Mouse (Mus musculus) heart, embryonic 14.5 days (tissue): ENCODE measurements around the gene Tmem229b. TPM values are rescaled to one million over a fixed set of nuclear protein-coding genes. Genes with fewer than 3 reads are reported as not detected.
A peak's percentile ranks its signal among the peaks of the same experiment; 100 is the strongest.

Source experiments
- ATAC-seq: fragments of 200-750 bp; cut with Nextera tagmentation; 2 replicates; pipeline ENCODE4 v1.8.0; 2017; ENCODE audit warnings: low read depth, moderate TSS enrichment; ENCODE audit not compliant: insufficient number of reproducible peaks, insufficient read depth, low FRiP score
- H3K27ac ChIP-seq, 2 experiments: fragments of 200-500 bp in 1 of 2; fragments of 300-500 bp in 1 of 2; sonication (generic) in 1 of 2; replicated peaks in 1 of 2; 2 replicates each; pipeline ENCODE4 v1.5.1; 2012 to 2014; ENCODE audit warnings: low read depth in 2 of 2, low read length in 2 of 2, control low read depth in 1 of 2, mild to moderate bottlenecking in 1 of 2, mixed read lengths in 1 of 2; ENCODE audit not compliant: control insufficient read depth in 1 of 2, insufficient read depth in 1 of 2
- H3K27me3 ChIP-seq: fragments of 300-500 bp; sonication (generic); 2 replicates; pipeline ENCODE4 v1.6.1; 2014; ENCODE audit warnings: mild to moderate bottlenecking, low read length, control low read depth; ENCODE audit not compliant: control insufficient read depth, insufficient read depth
- H3K36me3 ChIP-seq: fragments of 300-500 bp; sonication (generic); 2 replicates; pipeline ENCODE4 v1.6.1; 2014; ENCODE audit warnings: mild to moderate bottlenecking, control low read depth, low read length, mixed read lengths; ENCODE audit not compliant: control insufficient read depth, insufficient read depth
- H3K4me1 ChIP-seq, 2 experiments: fragments of 200-500 bp in 1 of 2; fragments of 300-500 bp in 1 of 2; sonication (generic) in 1 of 2; 2 replicates each; pipeline ENCODE4 v1.6.1; 2012 to 2014; ENCODE audit warnings: low read length in 2 of 2, control low read depth in 1 of 2, mixed read lengths in 1 of 2; ENCODE audit not compliant: control insufficient read depth in 2 of 2, insufficient read depth in 2 of 2
- H3K4me2 ChIP-seq: fragments of 300-500 bp; sonication (generic); 2 replicates; pipeline ENCODE4 v1.6.1; 2014; ENCODE audit warnings: mild to moderate bottlenecking, low read length
- H3K4me3 ChIP-seq, 2 experiments: fragments of 200-500 bp in 1 of 2; fragments of 300-500 bp in 1 of 2; sonication (generic) in 1 of 2; 2 replicates each; pipeline ENCODE4 v1.5.1; 2012 to 2014; ENCODE audit warnings: low read length in 2 of 2, mild to moderate bottlenecking in 2 of 2, control low read depth in 1 of 2, low read depth in 1 of 2, moderate library complexity in 1 of 2; ENCODE audit not compliant: control insufficient read depth in 1 of 2, insufficient read depth in 1 of 2
- H3K9ac ChIP-seq: fragments of 300-500 bp; sonication (generic); 2 replicates; pipeline ENCODE4 v1.6.1; 2014; ENCODE audit warnings: mild to moderate bottlenecking, low read length
- H3K9me3 ChIP-seq: fragments of 300-500 bp; sonication (generic); 2 replicates; pipeline ENCODE4 v1.6.1; 2016; ENCODE audit warnings: low read length, control low read depth; ENCODE audit not compliant: control insufficient read depth
- WGBS: fragments of 180-500 bp; shearing (Covaris S2); extraction: QIAGEN DNeasy Blood & Tissue Kit; methylation state at CpG from one replicate; pipeline ENCODE4 v1.1.7; 2014; 5-methylcytosine and 5-hydroxymethylcytosine counted together
- polyA plus RNA-seq: library from polyadenylated mRNA; unstranded; fragments of >200 nt; fragmentation: Nextera tagmentation; extraction: Ambion mirVana; gene quantifications from 2 replicates; pipeline ENCODE4 v1.2.1, GENCODE M21; 2014

The Tmem229b gene
- polyA plus RNA-seq, 1 experiment from 2014 or later, result 2.2 TPM

GRCm38 (mm10) chr12:79006478-79007125 lies 825 bp downstream of the Tmem229b start:
- peak overlapping the region; percentile 63 to 89 for H3K4me3 ChIP-seq
- peaks cover 5 to 7% of the 10 kb centered on the region in 2 experiments; a peak in 1 of 4 replicates for H3K4me1 ChIP-seq
- peak overlapping the region; percentile 88 for H3K4me2 ChIP-seq
- H3K9me3 ChIP-seq, result no peaks in the 10 kb centered on the region
- no peaks in the 10 kb centered on the region for H3K36me3 ChIP-seq
- WGBS, result 2% methylated on average over 35 of the region's 53 CpGs
- no peak overlapping the region for H3K27ac ChIP-seq
- peaks cover 17% of the 10 kb centered on the region for H3K27me3 ChIP-seq
- H3K9ac ChIP-seq, result peak overlapping the region; percentile 81
- ATAC-seq, result 0 out of 2 replicates have a peak, but pooled peaks have one; percentile 40

GRCm38 (mm10) chr12:79006076-79006475 lies 1.4 kb downstream of the Tmem229b start:
- WGBS, result 37% methylated on average over 9 of the region's 9 CpGs
- peaks cover 2 to 7% of the 10 kb centered on the region in 2 experiments; a peak in 1 of 4 replicates for H3K4me1 ChIP-seq
- ATAC-seq, result no peak

GRCm38 (mm10) chr12:79005456-79005855 lies 2.0 kb downstream of the Tmem229b start:
- Histone ChIP-seq H3K4me3 (no peak overlapping the region), H3K27me3 (peaks cover 17% of the 10 kb centered on the region), H3K36me3 (no peaks in the 10 kb centered on the region), H3K4me1 (peaks cover 0 to 7% of the 10 kb centered on the region in 2 experiments; a peak in 1 of 4 replicates), H3K9me3 (no peaks in the 10 kb centered on the region), H3K27ac (no peak overlapping the region), H3K4me2 (no peak overlapping the region), H3K9ac (no peak overlapping the region)
- WGBS, result 74% methylated on average over 5 of the region's 5 CpGs
- ATAC-seq, result no peak

More at GRCm38 (mm10) chr12:79006076-79006475, 1.4 kb downstream of the Tmem229b start:
- Histone ChIP-seq H3K9me3 (no peaks in the 10 kb centered on the region), H3K27me3 (peaks cover 17% of the 10 kb centered on the region), H3K27ac (no peak overlapping the region), H3K36me3 (no peaks in the 10 kb centered on the region), H3K4me3 (peak overlapping the region; percentile 63 to 89), H3K4me2 (peak overlapping the region; percentile 88), H3K9ac (peak overlapping the region; percentile 81; the same call in 1 of the 2 replicates)

- Histone ChIP-seq H3K27ac (no peak overlapping the region), H3K4me1 (peaks cover 0 to 7% of the 10 kb centered on the region in 2 experiments; a peak in 1 of 4 replicates), H3K4me2 (no peak overlapping the region), H3K9me3 (no peaks in the 10 kb centered on the region), H3K4me3 (no peak overlapping the region), H3K27me3 (peaks cover 17% of the 10 kb centered on the region), H3K9ac (no peak overlapping the region), H3K36me3 (no peaks in the 10 kb centered on the region)
- ATAC-seq, result no peak
- 79% methylated on average over 3 of the region's 3 CpGs for WGBS
Observed at GRCm38 (mm10) chr12:79002978-79003377, 4.4 kb downstream of the Tmem229b start.

- Histone ChIP-seq H3K36me3 (no peaks in the 10 kb centered on the region), H3K4me2 (no peak overlapping the region), H3K9me3 (no peaks in the 10 kb centered on the region), H3K4me3 (no peak overlapping the region), H3K9ac (no peak overlapping the region), H3K27me3 (peaks cover 17% of the 10 kb centered on the region), H3K4me1 (peaks cover 0 to 6% of the 10 kb centered on the region in 2 experiments; a peak in 1 of 4 replicates), H3K27ac (no peak overlapping the region)
- 74% methylated on average over 5 of the region's 5 CpGs for WGBS
- ATAC-seq, result no peak
Observed at GRCm38 (mm10) chr12:79002406-79002805, 5.0 kb downstream of the Tmem229b start.

GRCm38 (mm10) chr12:78996711-78997110 lies 10.7 kb downstream of the Tmem229b start:
- Histone ChIP-seq H3K27me3 (no peaks in the 10 kb centered on the region), H3K27ac (no peak overlapping the region), H3K4me3 (no peak overlapping the region), H3K9ac (no peak overlapping the region), H3K9me3 (no peaks in the 10 kb centered on the region), H3K4me1 (no peaks in the 10 kb centered on the region), H3K36me3 (no peaks in the 10 kb centered on the region), H3K4me2 (no peak overlapping the region)
- WGBS, result 39% methylated on average over 6 of the region's 7 CpGs
- ATAC-seq, result no peak

- Histone ChIP-seq H3K9ac (no peak overlapping the region), H3K4me3 (no peak overlapping the region), H3K4me2 (no peak overlapping the region), H3K27me3 (no peaks in the 10 kb centered on the region), H3K36me3 (no peaks in the 10 kb centered on the region), H3K4me1 (no peaks in the 10 kb centered on the region), H3K9me3 (no peaks in the 10 kb centered on the region), H3K27ac (no peak overlapping the region)
- no peak for ATAC-seq
- WGBS, result 83% methylated on average over 4 of the region's 4 CpGs
Observed at GRCm38 (mm10) chr12:78996271-78996670, 11.2 kb downstream of the Tmem229b start.
